Mouse (Mus musculus): ENCODE measurements around the gene Cmklr1. TPM values are rescaled to one million over a fixed set of nuclear protein-coding genes. Genes with fewer than 3 reads are reported as not detected.

The Cmklr1 gene
- polyA plus RNA-seq, 1 experiment from 2014 or later = 2.7 TPM

DNA sequence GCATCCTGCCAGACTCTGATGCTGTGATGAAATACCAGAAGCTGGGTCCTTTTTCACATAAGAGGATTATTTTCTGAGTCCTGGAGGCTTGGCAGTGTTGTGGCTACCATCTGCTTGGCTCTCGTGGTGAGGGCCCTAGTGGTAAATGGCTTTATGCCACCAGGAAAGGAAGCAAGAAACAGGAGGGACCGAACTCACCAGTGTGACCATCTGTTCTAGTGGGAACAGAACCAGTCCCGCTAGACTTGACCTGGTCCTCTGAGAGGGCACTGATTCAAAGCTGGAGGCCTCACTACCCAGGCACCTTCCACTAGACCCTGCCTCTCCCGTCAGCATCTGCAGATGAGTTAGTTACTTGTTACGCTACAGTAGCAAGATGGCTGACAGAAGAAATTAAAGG, 33.0 kb upstream of the Cmklr1 start:
- Histone ChIP-seq H3K9ac (ENCODE audit: low read length) (no peak overlapping the region), H3K4me1 (ENCODE audit: control insufficient read depth, insufficient read depth, low read length) (peaks cover 2% of the 10 kb centered on the region), H3K4me2 (ENCODE audit: low read depth, severe bottlenecking) (no peak overlapping the region), H3K36me3 (ENCODE audit: control insufficient read depth, insufficient read depth, low read length) (no peaks in the 10 kb centered on the region), H3K4me3 (ENCODE audit: low read depth, low read length) (no peak overlapping the region), H3K9me3 (ENCODE audit: control insufficient read depth, low read length) (no peaks in the 10 kb centered on the region), H3K27ac (replicated peaks; ENCODE audit: low read depth, low read length) (no peak overlapping the region), H3K27me3 (ENCODE audit: control insufficient read depth, insufficient read depth, low read length) (no peaks in the 10 kb centered on the region)
- 72% methylated on average over 5 of the region's 5 CpGs for WGBS
- ATAC-seq (ENCODE audit: insufficient number of reproducible peaks, low FRiP score, low TSS enrichment, low read depth) (no peak), DNase-seq (ENCODE audit: low spot score) (no peak)

DNA sequence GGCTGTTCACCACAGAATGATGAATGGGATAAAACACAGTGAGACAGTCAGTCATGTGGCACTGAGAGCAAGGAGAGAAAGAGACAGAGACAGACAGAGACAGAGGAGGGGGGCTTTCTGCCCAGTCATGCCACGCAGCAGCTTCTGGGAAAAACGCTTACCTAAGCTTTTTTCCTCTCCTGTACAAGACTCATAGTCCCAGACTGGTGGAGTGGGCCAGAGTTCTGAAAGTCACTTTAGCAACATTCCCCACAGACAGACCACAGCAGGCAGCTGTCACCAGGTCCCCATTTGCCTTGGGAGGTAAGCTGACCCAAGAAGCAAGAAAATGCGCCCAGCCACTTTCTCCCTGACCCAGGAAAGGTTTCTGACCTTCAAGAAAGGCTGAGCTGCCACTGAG, 32.2 kb upstream of the Cmklr1 start:
- no peak for ATAC-seq (ENCODE audit: insufficient number of reproducible peaks, low FRiP score, low TSS enrichment, low read depth)
- WGBS = 88% methylated on average over 3 of the region's 3 CpGs
- no peaks in the 10 kb centered on the region for H3K36me3 ChIP-seq (ENCODE audit: control insufficient read depth, insufficient read depth, low read length)
- H3K27me3 ChIP-seq (ENCODE audit: control insufficient read depth, insufficient read depth, low read length) = no peaks in the 10 kb centered on the region
- H3K4me1 ChIP-seq (ENCODE audit: control insufficient read depth, insufficient read depth, low read length) = no peaks in the 10 kb centered on the region; the same call in 1 of the 2 replicates
- no peak overlapping the region for H3K4me2 ChIP-seq (ENCODE audit: low read depth, severe bottlenecking)
- H3K4me3 ChIP-seq (ENCODE audit: low read depth, low read length) = no peak overlapping the region
- no peak overlapping the region for H3K9ac ChIP-seq (ENCODE audit: low read length)
- no peaks in the 10 kb centered on the region for H3K9me3 ChIP-seq (ENCODE audit: control insufficient read depth, low read length)
- H3K27ac ChIP-seq (replicated peaks; ENCODE audit: low read depth, low read length) = no peak overlapping the region
- DNase-seq (ENCODE audit: low spot score) = no peak

DNA sequence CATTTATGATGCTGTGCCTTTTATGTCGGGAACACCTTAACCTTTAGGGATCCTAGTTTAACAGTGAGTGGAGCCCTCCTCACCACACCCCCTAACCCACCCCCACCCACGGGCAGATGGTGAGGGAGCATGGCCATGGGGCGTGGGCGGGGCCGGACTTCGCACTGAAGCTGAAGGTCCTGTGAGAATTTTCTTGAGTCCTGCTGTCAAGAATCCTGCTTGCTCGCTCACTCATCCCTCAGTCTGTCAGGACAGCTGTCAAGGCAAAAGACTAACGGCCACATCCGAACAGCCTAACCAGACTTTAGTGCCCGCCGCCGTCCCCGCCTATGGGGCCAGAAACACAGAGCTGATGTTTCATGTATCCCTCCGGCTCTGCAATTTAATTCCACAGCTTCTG, 31.0 kb upstream of the Cmklr1 start:
- Histone ChIP-seq H3K4me1 (ENCODE audit: control insufficient read depth, insufficient read depth, low read length) (no peaks in the 10 kb centered on the region; the same call in 1 of the 2 replicates), H3K4me3 (ENCODE audit: low read depth, low read length) (no peak overlapping the region), H3K36me3 (ENCODE audit: control insufficient read depth, insufficient read depth, low read length) (no peaks in the 10 kb centered on the region), H3K9ac (ENCODE audit: low read length) (no peak overlapping the region), H3K27ac (replicated peaks; ENCODE audit: low read depth, low read length) (no peak overlapping the region), H3K9me3 (ENCODE audit: control insufficient read depth, low read length) (no peaks in the 10 kb centered on the region), H3K27me3 (ENCODE audit: control insufficient read depth, insufficient read depth, low read length) (no peaks in the 10 kb centered on the region), H3K4me2 (ENCODE audit: low read depth, severe bottlenecking) (no peak overlapping the region)
- DNase-seq (ENCODE audit: low spot score) (no peak), ATAC-seq (ENCODE audit: insufficient number of reproducible peaks, low FRiP score, low TSS enrichment, low read depth) (no peak)
- WGBS = 70% methylated on average over 14 of the region's 14 CpGs

DNA sequence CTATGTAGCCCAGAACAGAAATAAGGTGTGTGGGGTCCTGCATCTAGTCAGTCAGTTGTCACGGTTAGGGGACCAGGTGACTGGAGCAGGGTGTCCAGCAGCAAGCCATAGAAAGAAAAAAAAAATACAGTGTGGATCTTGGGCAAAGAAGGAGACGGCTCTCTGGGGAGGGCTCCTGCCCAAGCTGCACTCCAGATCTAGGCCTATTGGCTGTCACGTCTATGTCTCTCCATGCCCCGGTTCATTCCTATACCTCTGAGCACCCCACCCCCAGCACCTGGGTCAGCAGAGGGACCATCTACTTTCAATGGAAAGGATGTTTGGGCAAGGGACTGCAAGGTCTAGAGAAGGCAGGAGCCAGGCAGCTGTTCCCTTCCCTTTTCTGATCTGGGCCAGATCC, 29.3 kb upstream of the Cmklr1 start:
- H3K4me3 ChIP-seq (ENCODE audit: low read depth, low read length) = no peak overlapping the region
- 86% methylated on average over 4 of the region's 4 CpGs for WGBS
- no peaks in the 10 kb centered on the region for H3K27me3 ChIP-seq (ENCODE audit: control insufficient read depth, insufficient read depth, low read length)
- H3K9me3 ChIP-seq (ENCODE audit: control insufficient read depth, low read length) = no peaks in the 10 kb centered on the region
- ATAC-seq (ENCODE audit: insufficient number of reproducible peaks, low FRiP score, low TSS enrichment, low read depth) = no peak
- DNase-seq (ENCODE audit: low spot score) = no peak
- H3K27ac ChIP-seq (replicated peaks; ENCODE audit: low read depth, low read length) = no peak overlapping the region
- no peaks in the 10 kb centered on the region for H3K4me1 ChIP-seq (ENCODE audit: control insufficient read depth, insufficient read depth, low read length)
- no peaks in the 10 kb centered on the region for H3K36me3 ChIP-seq (ENCODE audit: control insufficient read depth, insufficient read depth, low read length)
- H3K9ac ChIP-seq (ENCODE audit: low read length) = no peak overlapping the region
- H3K4me2 ChIP-seq (ENCODE audit: low read depth, severe bottlenecking) = no peak overlapping the region

DNA sequence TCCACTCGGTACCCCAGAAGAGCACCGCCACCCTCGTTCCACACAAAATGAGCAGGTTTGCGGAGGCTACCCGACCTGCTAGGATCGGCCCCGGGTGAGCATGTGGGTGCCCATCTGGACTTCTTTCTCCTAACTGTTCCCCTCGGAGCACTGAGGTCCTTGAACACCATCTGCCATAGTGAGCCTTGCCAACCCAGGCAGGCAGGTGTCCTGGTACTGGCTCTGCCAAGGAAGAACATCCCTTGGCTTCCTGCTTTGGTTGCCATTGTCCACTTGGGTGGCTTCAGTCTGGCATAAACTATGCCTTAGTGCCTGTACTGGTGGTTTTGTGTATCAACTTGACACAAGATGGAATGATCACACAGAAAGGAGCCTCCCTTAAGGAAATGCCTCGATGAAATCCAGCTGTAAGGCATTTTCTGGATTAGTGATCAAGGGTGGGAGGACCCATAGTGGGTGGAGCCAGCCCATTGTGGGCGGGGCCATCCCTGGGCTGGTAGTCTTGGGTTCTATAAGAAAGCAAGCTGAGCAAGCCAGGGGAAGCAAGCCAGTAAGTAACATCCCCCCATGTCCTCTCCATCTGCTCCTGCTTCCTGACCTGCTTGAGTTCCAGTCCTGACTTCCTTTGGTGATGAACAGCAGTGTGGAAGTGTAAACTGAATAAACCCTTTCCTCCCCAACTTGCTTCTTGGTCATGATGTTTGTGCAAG, 28.7 kb upstream of the Cmklr1 start:
- Histone ChIP-seq H3K9ac (ENCODE audit: low read length) (no peak overlapping the region), H3K9me3 (ENCODE audit: control insufficient read depth, low read length) (no peaks in the 10 kb centered on the region), H3K4me2 (ENCODE audit: low read depth, severe bottlenecking) (no peak overlapping the region), H3K4me3 (ENCODE audit: low read depth, low read length) (no peak overlapping the region), H3K4me1 (ENCODE audit: control insufficient read depth, insufficient read depth, low read length) (no peaks in the 10 kb centered on the region), H3K27me3 (ENCODE audit: control insufficient read depth, insufficient read depth, low read length) (no peaks in the 10 kb centered on the region), H3K36me3 (ENCODE audit: control insufficient read depth, insufficient read depth, low read length) (no peaks in the 10 kb centered on the region), H3K27ac (replicated peaks; ENCODE audit: low read depth, low read length) (no peak overlapping the region)
- ATAC-seq (ENCODE audit: insufficient number of reproducible peaks, low FRiP score, low TSS enrichment, low read depth) (no peak), DNase-seq (ENCODE audit: low spot score) (no peak)
- 86% methylated on average over 10 of the region's 10 CpGs for WGBS

DNA sequence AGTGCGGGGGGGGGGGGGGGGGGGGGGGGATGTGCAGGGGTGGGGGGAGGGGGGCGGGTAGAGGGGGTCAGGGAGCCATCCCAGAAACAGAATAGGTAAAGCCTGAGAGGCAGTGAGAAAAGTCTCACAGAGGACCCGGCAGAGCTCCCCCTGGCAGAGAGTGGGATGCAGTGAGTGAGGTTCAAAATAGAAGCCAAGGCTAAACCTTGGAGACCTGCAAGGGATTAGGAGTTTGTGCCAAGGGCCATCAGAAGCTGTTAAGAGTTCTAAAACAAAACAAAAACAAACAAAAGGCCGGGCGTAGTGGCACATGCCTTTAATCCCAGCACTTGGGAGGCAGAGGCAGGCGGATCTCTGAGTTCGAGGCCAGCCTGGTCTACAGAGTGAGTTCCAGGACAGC, 27.3 kb upstream of the Cmklr1 start:
- Histone ChIP-seq H3K36me3 (ENCODE audit: control insufficient read depth, insufficient read depth, low read length) (no peaks in the 10 kb centered on the region), H3K27ac (replicated peaks; ENCODE audit: low read depth, low read length) (no peak overlapping the region), H3K27me3 (ENCODE audit: control insufficient read depth, insufficient read depth, low read length) (no peaks in the 10 kb centered on the region), H3K4me1 (ENCODE audit: control insufficient read depth, insufficient read depth, low read length) (no peaks in the 10 kb centered on the region), H3K4me2 (ENCODE audit: low read depth, severe bottlenecking) (no peak overlapping the region), H3K4me3 (ENCODE audit: low read depth, low read length) (no peak overlapping the region), H3K9ac (ENCODE audit: low read length) (no peak overlapping the region), H3K9me3 (ENCODE audit: control insufficient read depth, low read length) (no peaks in the 10 kb centered on the region)
- no peak for ATAC-seq (ENCODE audit: insufficient number of reproducible peaks, low FRiP score, low TSS enrichment, low read depth)
- 83% methylated on average over 6 of the region's 7 CpGs for WGBS
- no peak for DNase-seq (ENCODE audit: low spot score)

DNA sequence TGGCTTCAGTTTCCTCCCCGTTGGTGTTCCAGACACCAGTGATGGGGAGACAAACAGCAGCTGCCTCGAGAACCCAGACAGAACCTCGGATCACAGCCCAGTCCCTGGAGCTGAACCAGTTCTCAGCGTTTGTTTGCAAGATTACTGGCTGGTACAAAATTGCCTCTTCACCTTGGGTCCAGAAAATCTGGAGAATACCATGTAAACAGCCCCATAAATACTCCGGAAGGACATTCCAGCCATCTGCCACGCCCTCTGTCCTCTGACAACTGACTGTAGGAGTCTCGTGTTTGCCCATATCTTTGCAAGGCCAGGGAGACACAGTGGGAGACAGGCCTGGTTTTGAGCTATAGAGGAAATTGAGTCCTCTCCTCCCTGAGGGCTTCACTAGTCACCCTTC, 24.6 kb upstream of the Cmklr1 start:
- no peaks in the 10 kb centered on the region for H3K9me3 ChIP-seq (ENCODE audit: control insufficient read depth, low read length)
- no peaks in the 10 kb centered on the region for H3K27me3 ChIP-seq (ENCODE audit: control insufficient read depth, insufficient read depth, low read length)
- no peaks in the 10 kb centered on the region for H3K4me1 ChIP-seq (ENCODE audit: control insufficient read depth, insufficient read depth, low read length)
- H3K27ac ChIP-seq (replicated peaks; ENCODE audit: low read depth, low read length) = no peak overlapping the region
- no peak overlapping the region for H3K4me2 ChIP-seq (ENCODE audit: low read depth, severe bottlenecking)
- no peak overlapping the region for H3K4me3 ChIP-seq (ENCODE audit: low read depth, low read length)
- H3K9ac ChIP-seq (ENCODE audit: low read length) = no peak overlapping the region
- 64% methylated on average over 7 of the region's 7 CpGs for WGBS
- H3K36me3 ChIP-seq (ENCODE audit: control insufficient read depth, insufficient read depth, low read length) = no peaks in the 10 kb centered on the region
- no peak for ATAC-seq (ENCODE audit: insufficient number of reproducible peaks, low FRiP score, low TSS enrichment, low read depth)
- DNase-seq (ENCODE audit: low spot score) = no peak

DNA sequence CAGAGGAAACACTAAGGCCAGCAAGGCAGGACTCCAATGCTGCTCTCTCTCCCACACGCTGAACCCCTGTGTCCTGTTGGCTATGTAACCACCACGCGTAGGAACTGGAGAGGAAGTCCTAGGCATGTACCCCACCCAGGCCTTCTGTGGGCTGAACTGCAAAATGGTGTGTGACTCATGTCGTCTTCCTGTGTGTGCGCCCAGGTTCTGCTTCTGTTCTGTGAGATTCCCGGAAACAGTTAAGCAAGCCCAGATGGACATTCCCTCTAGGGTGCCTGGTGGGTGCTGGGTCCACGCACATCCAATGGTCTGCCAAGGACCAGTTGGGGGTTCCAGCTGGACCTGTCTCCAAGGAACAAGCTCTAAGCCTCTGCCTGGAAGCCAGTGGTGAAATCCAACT, 22.2 kb upstream of the Cmklr1 start:
- Histone ChIP-seq H3K36me3 (ENCODE audit: control insufficient read depth, insufficient read depth, low read length) (no peaks in the 10 kb centered on the region), H3K27me3 (ENCODE audit: control insufficient read depth, insufficient read depth, low read length) (no peaks in the 10 kb centered on the region), H3K27ac (replicated peaks; ENCODE audit: low read depth, low read length) (no peak overlapping the region), H3K9ac (ENCODE audit: low read length) (no peak overlapping the region), H3K4me2 (ENCODE audit: low read depth, severe bottlenecking) (no peak overlapping the region), H3K9me3 (ENCODE audit: control insufficient read depth, low read length) (no peaks in the 10 kb centered on the region), H3K4me1 (ENCODE audit: control insufficient read depth, insufficient read depth, low read length) (no peaks in the 10 kb centered on the region), H3K4me3 (ENCODE audit: low read depth, low read length) (no peak overlapping the region)
- ATAC-seq (ENCODE audit: insufficient number of reproducible peaks, low FRiP score, low TSS enrichment, low read depth) = no peak
- 86% methylated on average over 7 of the region's 7 CpGs for WGBS
- no peak for DNase-seq (ENCODE audit: low spot score)

DNA sequence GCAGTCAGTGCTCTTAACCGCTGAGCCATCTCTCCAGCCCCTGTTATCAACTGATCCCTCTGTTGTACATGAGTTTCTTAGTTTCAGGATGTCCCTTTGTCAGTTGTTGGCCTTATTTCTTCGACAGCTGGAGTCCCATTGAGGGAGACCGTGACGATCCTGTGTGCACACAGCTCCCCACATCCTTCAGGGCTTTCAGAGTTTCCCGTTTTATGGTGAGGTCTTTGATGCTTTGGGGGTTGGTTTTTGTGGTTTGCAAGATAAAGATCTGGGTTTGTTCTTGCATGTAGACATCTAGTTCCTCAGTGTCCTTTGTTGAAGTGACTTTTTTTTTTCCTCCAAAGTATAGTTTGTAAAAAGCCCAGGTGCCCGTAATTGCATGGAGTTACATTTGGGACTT, 20.4 kb upstream of the Cmklr1 start:
- Histone ChIP-seq H3K9ac (ENCODE audit: low read length) (no peak overlapping the region), H3K9me3 (ENCODE audit: control insufficient read depth, low read length) (no peaks in the 10 kb centered on the region), H3K27me3 (ENCODE audit: control insufficient read depth, insufficient read depth, low read length) (no peaks in the 10 kb centered on the region), H3K4me3 (ENCODE audit: low read depth, low read length) (no peak overlapping the region), H3K4me1 (ENCODE audit: control insufficient read depth, insufficient read depth, low read length) (no peaks in the 10 kb centered on the region), H3K4me2 (ENCODE audit: low read depth, severe bottlenecking) (no peak overlapping the region), H3K36me3 (ENCODE audit: control insufficient read depth, insufficient read depth, low read length) (no peaks in the 10 kb centered on the region), H3K27ac (replicated peaks; ENCODE audit: low read depth, low read length) (no peak overlapping the region)
- DNase-seq (ENCODE audit: low spot score) = no peak
- ATAC-seq (ENCODE audit: insufficient number of reproducible peaks, low FRiP score, low TSS enrichment, low read depth) = no peak
- WGBS = 87% methylated on average over 6 of the region's 6 CpGs
